Mouse (Mus musculus): ENCODE data around the gene Ist1.

The Ist1 gene

DNA sequence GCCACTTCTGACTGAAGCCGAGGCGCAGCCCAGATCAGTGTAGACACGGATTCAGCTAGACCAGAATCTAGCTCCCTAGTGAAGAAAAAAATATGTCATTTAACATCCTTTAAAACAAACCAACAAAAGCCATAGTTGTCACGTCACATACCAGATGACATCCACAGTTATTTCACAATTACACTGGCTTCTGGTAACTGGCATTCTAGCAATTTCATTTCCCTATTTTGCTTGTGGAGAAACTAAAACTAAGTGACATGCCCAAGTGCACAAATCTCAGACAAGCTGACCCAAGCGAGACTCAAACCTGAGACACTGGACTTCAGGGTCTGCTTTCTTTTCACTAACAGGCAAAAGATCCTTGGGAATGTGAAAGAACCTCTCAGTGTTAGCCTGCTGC is 10.9 kb downstream of the Ist1 start:
- DNase-seq (ENCODE audit: low spot score in 2 of 2) = no peak

DNA sequence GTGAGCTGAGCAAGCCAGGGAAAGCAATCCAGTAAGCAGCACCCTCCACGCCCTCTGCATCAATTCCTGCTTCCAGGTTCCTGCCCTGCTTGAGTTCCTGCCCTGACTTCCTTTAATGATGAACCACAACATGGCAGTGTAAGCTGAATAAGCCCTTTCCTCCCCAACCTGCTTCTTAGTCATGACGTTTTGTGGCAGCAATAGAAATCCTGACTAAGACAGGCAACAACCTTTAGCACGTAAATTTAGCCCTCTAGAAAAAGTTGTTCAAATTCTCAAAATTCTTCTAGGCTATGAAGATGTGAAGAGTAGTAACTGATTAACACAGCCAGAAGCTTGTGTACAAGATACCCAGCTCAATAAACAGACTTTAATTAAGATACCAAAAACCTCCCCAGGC is 11.5 kb downstream of the Ist1 start:
- no peak for DNase-seq (ENCODE audit: low spot score in 2 of 2)

DNA sequence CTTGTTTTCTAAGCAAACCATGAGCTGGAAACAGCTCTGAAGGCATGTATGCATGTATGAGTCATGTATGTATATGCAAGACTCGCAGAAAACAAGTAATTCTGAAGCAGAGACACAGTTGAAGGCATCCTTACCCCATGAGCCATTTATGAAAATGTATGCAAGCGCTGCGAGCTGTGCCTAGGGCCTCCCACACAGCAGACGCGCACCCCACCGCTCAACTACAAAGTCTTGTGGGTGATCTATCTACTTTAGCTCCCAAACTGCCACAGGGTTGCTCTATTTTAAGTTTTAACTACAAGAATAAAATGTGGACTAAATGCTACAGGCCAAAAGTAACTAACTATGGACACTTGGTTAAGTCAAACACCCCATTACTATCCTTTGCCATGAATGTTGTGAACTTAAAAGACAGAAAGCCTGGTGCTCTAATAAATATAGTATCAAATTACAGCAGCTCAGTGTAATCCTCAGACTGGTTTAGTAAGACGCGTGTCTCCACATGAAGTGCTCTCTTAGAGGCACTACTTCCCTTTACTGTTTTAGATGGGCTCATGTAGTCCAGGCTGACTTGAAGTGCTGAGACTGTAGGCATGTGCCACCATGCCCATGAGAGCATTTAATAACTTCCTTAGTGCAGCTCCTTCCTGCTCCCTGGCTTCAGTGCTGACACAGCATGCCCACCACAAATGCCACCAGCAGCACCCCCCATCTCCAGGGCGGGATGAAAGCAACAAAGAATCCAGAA is 17.0 kb downstream of the Ist1 start:
- DNase-seq (ENCODE audit: low spot score in 2 of 2) = no peak

DNA sequence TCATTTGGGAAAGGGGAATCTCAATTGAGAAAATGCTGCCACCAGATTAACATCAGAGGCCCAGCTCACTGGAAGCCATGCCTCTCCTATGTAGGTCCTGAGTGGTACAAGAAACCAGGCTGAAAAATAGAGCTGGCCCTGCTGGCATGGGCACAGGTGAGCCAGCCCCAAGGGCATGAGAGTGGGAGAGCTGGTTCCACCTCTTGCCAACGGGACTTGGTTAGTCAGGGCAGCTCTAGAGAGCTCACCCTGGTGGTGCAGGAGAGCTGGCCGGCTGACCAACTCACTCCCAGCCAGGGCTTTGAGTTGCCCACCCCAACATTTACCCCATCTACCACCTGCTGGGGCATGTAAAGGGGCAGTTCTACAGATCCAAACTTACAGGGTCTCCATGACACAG is 19.5 kb downstream of the Ist1 start:
- DNase-seq (ENCODE audit: low spot score in 2 of 2) = no peak

DNA sequence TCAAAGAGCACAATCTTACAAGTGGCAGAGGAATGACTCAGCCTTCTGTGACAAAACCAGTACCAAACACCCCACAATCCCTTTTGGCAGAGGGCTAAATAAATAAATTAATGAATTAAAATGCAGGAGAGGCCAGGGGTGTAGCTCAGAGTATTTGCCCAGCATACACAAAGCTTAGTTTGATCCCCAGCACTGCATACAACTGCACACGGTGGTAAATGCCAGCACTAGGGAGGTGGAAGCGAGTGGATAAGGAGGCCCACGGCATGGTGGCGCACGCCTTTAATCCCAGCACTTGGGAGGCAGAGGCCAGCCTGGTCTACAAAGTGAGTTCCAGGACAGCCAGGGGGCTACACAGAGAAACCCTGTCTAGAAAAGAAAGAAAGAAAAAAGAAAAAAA is 20.4 kb downstream of the Ist1 start:
- no peak for DNase-seq (ENCODE audit: low spot score in 2 of 2)

DNA sequence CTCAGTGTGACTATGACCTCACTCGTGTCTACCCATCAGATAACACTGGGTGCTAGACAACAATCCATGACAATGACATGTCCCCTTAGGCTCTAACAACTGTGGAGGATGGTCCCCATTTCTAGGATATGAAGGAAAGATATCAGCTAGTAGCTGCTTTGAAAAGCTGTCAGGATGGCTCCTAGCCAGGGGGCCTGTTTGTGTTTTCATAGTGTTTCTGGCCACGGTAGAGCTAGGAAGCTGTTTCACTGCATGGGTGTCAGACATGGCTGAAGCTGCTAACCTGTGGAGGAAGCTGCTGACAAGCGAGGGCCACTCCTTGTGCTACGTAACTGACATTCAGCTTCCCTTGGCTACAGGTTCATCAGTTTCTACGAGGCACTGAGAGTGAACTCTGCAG is 26.4 kb downstream of the Ist1 start:
- DNase-seq (ENCODE audit: low spot score in 2 of 2) = no peak

DNA sequence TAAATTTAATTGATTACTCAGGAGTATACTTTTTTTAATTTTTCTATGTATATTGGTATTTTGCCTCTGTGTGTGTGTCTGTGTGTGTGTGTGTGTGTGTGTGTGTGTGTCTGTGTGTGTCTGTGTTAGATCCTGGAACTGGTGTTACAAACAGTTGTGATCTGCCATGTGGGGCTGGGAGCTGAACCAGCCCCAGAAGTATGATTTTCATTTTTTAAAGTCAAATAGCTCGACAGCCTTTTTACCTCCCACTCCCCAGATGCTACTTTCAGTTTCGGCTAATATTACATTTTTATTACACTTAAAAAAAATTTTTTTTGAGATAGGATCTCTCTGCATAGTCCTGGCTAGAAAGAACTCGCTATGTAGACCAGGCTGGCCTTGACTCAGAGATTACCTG is 30.7 kb downstream of the Ist1 start:
- DNase-seq (ENCODE audit: low spot score in 2 of 2) = no peak

DNA sequence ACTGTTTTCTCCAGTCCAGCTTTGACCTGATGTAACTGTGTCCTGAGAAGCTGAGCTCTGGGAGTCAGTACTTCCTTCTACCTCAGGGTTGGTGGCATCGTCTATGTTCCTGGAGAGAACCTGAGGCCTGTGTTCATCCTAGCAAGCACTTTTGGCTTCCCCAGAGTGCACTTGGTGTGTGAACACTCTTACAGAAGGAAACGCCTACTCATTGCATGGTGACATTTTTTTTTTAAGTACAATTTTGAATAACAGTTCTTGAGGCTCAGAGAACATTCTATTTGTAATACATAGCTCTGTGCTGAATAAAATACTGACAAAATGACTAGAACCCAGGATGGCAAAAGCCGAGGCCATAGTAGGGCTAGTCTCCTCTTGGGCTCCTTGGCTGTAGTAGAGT is 36.2 kb downstream of the Ist1 start:
- no peak for DNase-seq (ENCODE audit: low spot score in 2 of 2)

DNA sequence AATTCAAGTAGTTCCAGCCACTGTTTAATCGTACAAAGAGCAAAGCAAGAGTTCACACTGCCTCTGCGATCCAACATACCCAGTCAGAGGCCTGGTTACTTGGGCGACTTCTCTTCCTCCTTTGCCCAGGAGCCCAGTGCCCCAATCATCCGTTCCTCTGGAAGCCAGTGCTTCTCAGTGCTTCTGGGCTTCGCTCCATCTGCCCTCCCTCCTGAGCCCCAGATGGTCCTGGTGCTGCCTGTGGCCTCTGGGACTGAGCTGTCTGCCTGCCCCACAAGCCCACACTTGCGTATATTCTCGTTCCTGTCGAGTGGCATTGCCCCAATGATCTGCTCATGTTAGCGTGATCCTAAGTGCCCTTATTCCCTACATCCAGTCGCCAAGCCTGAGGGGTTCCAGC is 42.3 kb downstream of the Ist1 start:
- DNase-seq (ENCODE audit: low spot score in 2 of 2) = no peak

DNA sequence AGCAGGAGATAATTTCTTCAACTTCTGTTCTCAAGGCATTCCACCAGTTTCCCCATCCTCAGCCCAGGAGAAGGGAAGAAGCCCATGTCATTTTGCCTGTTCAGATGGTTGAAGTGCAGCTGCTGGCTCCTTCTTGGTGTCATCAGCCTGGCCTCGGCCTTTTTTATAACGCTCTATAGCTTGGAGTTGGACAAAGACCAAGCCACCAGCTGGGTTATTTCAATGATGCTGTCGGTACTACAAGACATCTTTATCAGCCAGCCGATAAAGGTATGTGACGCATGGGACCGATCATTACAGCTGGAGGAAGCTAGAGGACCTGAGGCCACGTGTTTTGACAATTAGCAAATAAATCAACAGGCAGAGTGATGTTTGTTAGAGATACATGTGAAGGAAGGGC is 44.6 kb downstream of the Ist1 start:
- DNase-seq (ENCODE audit: low spot score in 2 of 2) = no peak

DNA sequence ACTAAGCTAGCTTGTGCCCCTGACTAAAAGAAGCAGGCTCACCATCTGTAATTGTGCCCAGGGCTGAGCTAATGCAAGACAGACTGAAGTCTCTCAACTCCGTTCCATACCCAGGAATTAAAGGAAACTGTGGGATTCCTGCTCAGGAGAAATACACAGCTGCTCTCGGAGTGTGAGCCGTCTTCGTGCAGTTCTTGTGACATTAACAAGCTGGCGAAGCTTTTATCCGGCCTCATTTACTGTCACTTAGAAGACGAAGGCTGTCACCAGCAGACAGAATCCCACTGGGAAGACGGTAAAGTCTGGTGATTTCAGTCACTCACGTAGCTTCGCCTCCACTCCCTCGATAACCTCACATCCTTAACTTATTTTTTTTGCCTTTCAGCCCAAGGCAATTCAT is 45.7 kb downstream of the Ist1 start:
- DNase-seq (ENCODE audit: low spot score in 2 of 2) = no peak

DNA sequence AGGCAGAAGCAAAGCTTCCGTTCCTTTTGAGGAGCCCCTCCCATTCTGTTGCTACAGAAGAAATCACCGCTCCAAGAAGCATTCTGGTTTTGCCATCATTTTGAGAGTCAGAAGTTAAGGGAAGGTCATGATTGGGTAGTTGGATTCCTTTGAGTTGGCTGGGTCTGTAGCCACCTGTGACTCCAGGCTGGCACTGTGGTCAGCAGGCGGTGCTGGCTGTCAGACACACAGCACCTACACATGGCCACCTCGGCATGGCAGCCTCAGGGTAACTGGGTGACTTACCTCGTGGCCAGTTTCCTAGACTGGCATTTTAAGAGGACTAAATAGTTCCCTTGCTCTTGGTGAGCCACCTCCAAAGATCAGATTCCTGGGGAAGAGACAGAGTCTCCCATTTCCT is 51.8 kb downstream of the Ist1 start:
- DNase-seq (ENCODE audit: low spot score in 2 of 2) = no peak

DNA sequence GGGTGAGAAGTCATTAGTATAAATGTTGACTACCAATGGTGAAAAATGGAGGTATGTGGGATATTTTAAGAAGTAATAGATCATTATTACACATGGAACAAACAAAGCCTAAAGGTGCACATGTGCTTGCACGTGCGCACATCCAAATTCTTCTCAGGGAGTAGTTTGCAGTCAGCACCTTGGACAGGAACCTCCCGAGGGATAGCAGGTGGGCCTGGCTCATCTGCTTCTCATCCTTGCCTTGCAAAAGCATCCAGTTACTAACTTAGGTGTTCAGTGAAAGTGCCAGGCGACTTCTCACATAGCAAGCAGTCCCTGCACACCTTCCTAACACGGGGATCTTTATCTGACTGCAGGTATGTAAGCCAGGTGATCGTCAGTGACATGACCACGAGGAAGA is 52.6 kb downstream of the Ist1 start:
- DNase-seq (ENCODE audit: low spot score in 2 of 2) = no peak

DNA sequence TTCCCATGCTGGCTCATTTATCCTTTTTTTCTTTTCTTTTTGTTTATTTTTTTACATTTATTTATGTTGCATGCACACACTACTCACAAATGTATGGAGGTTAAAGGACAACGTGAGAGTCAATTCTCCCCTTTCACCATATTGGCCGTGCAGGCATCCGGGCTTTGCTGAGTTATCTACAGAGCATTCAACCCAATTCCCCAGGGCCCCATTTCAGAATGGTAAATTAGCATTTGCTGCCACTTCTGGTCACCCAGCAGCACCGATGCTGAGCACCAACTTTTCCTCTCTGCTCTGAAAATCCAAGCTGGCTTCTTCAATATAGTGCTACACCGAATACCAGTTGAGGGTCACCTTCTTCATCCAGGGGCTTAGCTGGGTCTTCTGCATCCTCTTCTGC is 54.2 kb downstream of the Ist1 start:
- DNase-seq (ENCODE audit: low spot score in 2 of 2) = no peak

DNA sequence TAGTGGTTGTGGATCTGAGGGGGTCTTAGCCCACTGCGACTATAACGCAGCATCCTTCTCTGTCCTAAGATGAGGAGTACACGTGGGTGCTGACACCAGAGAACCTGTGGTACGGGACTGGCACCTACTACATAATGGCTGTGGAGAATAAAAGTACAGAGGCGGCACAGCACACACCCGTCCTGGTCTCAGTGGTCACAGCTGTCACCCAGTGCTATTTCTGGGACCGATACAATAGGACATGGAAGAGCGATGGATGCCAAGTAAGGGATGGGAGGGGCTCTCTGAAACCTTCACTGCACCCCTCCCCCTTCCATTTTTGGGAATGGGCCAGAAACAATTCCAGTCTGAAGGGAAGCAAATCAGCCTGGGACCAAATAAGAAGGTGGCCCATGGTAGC is 57.9 kb downstream of the Ist1 start:
- no peak for DNase-seq (ENCODE audit: low spot score in 2 of 2)

DNA sequence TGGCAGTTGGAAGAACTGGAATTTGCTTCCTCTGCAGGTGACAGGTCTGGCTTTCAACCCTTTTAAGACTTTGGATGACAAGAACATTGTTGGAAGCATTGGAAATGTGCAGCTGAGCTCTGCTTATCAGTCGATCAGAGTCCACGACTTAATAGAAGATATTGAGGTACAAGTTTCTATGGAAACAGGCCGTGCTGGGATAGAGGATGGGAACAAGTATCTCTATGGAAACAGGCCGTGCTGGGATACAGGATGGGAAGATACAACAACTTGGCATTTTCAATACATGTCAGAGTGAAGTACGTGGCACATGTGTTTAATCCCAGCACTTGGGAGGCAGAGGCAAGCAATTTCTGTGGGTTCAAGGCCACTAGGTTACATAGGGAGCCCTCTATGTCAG is 60.6 kb downstream of the Ist1 start:
- no peak for DNase-seq (ENCODE audit: low spot score in 2 of 2)

DNA sequence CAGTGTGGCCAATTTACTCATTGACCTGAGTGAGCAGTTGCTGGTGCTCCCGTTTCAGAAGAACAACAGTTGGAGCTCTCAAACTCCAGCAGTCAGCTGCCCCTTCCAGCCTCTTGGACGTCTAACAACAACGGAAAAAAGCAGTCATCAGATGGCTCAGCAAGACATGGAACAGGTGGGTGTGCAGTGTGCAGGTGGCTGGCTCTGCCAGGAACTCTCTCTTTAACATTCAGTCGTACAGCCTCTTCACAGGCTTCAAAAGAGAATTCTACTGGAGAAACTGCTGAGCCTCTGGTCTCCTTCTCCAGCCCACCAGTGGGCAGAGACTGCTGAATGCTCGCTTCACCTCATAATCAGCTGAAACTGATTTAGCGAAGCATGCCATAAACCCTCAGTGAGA is 64.4 kb downstream of the Ist1 start:
- no peak for DNase-seq (ENCODE audit: low spot score in 2 of 2)
